Mouse (Mus musculus): ENCODE results near the gene Macrod2. TPM values are rescaled to one million over a fixed set of nuclear protein-coding genes. Genes with fewer than 3 reads are reported as not detected.

Gene Macrod2
- polyA plus RNA-seq, 1 experiment from 2014 or later: 59.2 TPM

DNA sequence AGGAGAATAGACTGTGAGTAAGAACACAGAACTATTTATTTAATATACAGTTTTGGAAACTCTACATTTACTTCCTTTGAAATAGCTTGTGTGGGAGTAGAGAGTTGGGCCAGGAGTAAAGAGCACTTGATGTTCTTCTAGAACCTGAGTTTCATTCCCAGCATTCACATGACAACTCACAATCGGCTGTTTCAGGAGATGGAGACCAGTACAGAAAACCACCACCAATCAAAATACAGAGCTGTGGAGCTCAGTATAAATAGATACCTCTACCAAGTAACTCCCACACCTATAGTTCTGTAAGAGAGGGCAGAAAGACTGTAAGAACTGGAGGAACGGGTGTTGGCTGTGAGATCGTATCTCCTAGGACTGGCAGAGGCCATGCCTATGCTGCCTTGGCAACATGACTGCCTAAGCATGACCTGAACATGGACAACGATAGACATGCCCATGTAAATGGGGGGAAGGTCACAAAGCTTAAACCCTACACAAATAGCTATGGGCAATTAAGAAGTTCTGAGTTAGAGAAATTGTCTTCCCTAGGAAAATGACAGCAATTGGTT is 379.8 kb downstream of the Macrod2 start:
- ATAC-seq (ENCODE audit: low FRiP score): no peak
- Histone ChIP-seq H3K4me3 (no peak overlapping the region), H3K27ac (no peak overlapping the region), H3K27me3 (no peaks in the 10 kb centered on the region), H3K9me3 (replicated peaks) (no peaks in the 10 kb centered on the region), H3K36me3 (no peaks in the 10 kb centered on the region), H3K9ac (no peak overlapping the region), H3K4me1 (no peaks in the 10 kb centered on the region), H3K4me2 (replicated peaks) (no peak overlapping the region)
- 93% methylated on average over 4 of the region's 4 CpGs for WGBS

- no peaks in the 10 kb centered on the region for H3K36me3 ChIP-seq
- H3K27ac ChIP-seq: no peak overlapping the region
- H3K27me3 ChIP-seq: no peaks in the 10 kb centered on the region
- no peaks in the 10 kb centered on the region for H3K4me1 ChIP-seq
- no peak overlapping the region for H3K4me3 ChIP-seq
- no peak overlapping the region for H3K4me2 ChIP-seq (replicated peaks)
- WGBS: 69% methylated on average over 8 of the region's 8 CpGs
- no peak overlapping the region for H3K9ac ChIP-seq
- H3K9me3 ChIP-seq (replicated peaks): no peaks in the 10 kb centered on the region
- no peak for ATAC-seq (ENCODE audit: low FRiP score)
These were observed 380.5 kb downstream of the Macrod2 start for GRCm38 (mm10) chr2:140775448-140776101.

DNA sequence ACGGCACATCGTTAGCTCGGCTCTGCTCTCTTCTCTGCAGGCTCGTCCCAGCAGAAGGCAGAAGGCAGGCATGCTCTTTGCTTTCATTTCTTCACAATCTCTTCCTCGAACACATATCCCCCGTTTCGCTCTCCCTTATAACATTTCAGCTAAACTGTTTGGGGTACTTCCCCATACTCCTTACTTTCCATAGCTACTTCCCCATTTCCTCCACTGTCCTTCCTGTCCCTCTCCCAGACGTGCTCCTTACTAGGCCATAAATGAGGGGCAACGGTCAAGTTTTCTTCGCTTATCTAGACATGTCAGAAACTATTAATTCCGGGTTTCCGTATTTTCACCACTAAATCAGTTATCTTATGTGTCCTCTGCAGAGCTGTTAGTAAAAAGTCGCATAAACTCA is 383.1 kb downstream of the Macrod2 start:
- Histone ChIP-seq H3K9me3 (replicated peaks) (no peaks in the 10 kb centered on the region), H3K36me3 (no peaks in the 10 kb centered on the region), H3K9ac (no peak overlapping the region), H3K27ac (no peak overlapping the region), H3K4me3 (no peak overlapping the region), H3K4me1 (no peaks in the 10 kb centered on the region), H3K4me2 (replicated peaks) (no peak overlapping the region), H3K27me3 (no peaks in the 10 kb centered on the region)
- 90% methylated on average over 13 of the region's 13 CpGs for WGBS
- ATAC-seq (ENCODE audit: low FRiP score): no peak

DNA sequence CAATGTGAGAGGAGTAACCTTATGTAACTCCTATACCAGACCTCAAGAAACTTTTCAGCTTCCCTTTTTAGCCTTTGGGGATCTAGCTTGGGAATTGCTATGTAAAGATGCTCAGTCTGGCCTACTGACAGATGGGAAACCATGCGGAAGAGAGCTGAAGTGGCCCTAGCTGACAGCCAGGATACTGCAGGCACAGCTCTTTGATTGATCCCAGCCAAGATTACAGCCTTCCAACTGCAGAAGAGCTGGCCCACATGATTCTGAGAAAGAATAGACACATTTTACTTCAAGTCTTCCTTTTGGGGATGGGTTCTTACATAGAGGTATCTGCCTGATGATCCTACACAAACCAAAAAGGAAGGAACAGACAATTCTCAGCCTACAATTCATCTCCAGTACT is 387.9 kb downstream of the Macrod2 start:
- no peak overlapping the region for H3K4me2 ChIP-seq (replicated peaks)
- no peak overlapping the region for H3K4me3 ChIP-seq
- no peaks in the 10 kb centered on the region for H3K4me1 ChIP-seq
- 63% methylated on average over 1 of the region's 1 CpGs for WGBS
- ATAC-seq (ENCODE audit: low FRiP score): no peak
- H3K27me3 ChIP-seq: no peaks in the 10 kb centered on the region
- H3K9ac ChIP-seq: no peak overlapping the region
- no peaks in the 10 kb centered on the region for H3K36me3 ChIP-seq
- H3K27ac ChIP-seq: no peak overlapping the region
- no peaks in the 10 kb centered on the region for H3K9me3 ChIP-seq (replicated peaks)

- no peaks in the 10 kb centered on the region for H3K36me3 ChIP-seq
- no peak for ATAC-seq (ENCODE audit: low FRiP score)
- H3K27me3 ChIP-seq: no peaks in the 10 kb centered on the region
- H3K4me1 ChIP-seq: no peaks in the 10 kb centered on the region
- no peak overlapping the region for H3K4me3 ChIP-seq
- no peak overlapping the region for H3K4me2 ChIP-seq (replicated peaks)
- 80% methylated on average over 2 of the region's 2 CpGs for WGBS
- H3K9me3 ChIP-seq (replicated peaks): no peaks in the 10 kb centered on the region
- no peak overlapping the region for H3K27ac ChIP-seq
- H3K9ac ChIP-seq: no peak overlapping the region
These were observed 389.5 kb downstream of the Macrod2 start for GRCm38 (mm10) chr2:140784626-140785025.

- no peaks in the 10 kb centered on the region for H3K27me3 ChIP-seq
- H3K4me2 ChIP-seq (replicated peaks): no peak overlapping the region
- 70% methylated on average over 5 of the region's 5 CpGs for WGBS
- ATAC-seq (ENCODE audit: low FRiP score): no peak
- H3K36me3 ChIP-seq: no peaks in the 10 kb centered on the region
- no peaks in the 10 kb centered on the region for H3K9me3 ChIP-seq (replicated peaks)
- H3K9ac ChIP-seq: no peak overlapping the region
- no peaks in the 10 kb centered on the region for H3K4me1 ChIP-seq
- H3K27ac ChIP-seq: no peak overlapping the region
- no peak overlapping the region for H3K4me3 ChIP-seq
These were observed 395.3 kb downstream of the Macrod2 start for GRCm38 (mm10) chr2:140790363-140790762.

DNA sequence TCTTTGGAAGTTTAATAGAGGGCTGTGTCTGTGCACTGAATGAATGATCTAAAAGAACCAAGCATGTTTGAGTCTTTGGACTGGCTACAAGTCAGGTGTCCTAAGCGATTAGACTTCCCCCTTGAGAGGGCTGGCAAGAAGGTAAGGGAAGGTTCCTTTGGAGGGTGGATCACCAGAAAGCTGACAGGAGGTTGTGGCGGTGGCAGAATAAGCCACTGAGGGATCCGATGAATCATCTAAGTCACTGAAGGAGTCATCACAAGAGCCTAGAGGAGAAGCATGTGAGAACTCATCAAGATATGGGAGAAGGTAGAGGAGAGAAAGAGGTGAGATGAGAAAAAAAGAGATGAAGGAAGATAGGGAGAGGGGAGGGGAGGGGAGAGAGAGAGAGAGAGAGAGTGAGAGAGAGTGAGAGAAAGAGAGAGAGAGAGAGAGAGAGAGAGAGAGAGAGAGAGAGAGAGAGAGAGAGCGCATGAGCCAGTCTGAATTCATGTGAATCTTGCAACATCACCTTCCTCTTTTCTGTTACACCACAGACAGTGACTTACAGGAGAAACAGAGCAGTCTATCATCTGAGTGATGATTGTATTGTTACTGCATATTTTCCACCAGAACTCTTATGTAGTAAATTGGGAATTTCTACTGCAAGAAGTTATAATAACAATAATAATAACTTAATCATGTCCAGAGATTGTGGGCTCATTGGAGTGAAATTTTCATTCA is 398.9 kb downstream of the Macrod2 start:
- H3K4me2 ChIP-seq (replicated peaks): no peak overlapping the region
- H3K27ac ChIP-seq: no peak overlapping the region
- 93% methylated on average over 4 of the region's 4 CpGs for WGBS
- no peaks in the 10 kb centered on the region for H3K27me3 ChIP-seq
- no peak for ATAC-seq (ENCODE audit: low FRiP score)
- H3K9me3 ChIP-seq (replicated peaks): no peaks in the 10 kb centered on the region
- H3K4me1 ChIP-seq: no peaks in the 10 kb centered on the region
- H3K4me3 ChIP-seq: no peak overlapping the region
- no peak overlapping the region for H3K9ac ChIP-seq
- no peaks in the 10 kb centered on the region for H3K36me3 ChIP-seq

DNA sequence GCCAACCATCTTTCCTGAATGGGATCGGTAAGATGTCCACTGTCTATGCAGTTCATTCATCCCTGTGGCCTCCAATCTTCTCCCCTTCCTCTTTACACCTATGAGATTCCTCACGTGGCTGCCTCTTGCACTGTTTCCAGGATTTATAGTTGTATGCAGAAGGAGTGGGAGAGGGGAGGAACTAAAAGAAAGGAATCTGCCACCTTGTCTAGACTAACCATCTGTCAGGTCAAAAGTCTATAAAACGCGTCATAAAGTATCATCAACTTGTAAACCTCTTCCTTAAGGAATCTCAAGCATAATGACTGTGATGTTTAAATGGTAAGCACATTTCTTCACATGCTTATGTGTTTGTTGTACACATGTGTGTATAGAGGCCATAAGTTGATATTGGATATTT is 416.6 kb downstream of the Macrod2 start:
- 90% methylated on average over 4 of the region's 4 CpGs for WGBS
- H3K4me1 ChIP-seq: no peaks in the 10 kb centered on the region
- H3K4me3 ChIP-seq: no peak overlapping the region
- no peak overlapping the region for H3K27ac ChIP-seq
- H3K27me3 ChIP-seq: no peaks in the 10 kb centered on the region
- no peak for ATAC-seq (ENCODE audit: low FRiP score)
- H3K9ac ChIP-seq: no peak overlapping the region
- no peaks in the 10 kb centered on the region for H3K9me3 ChIP-seq (replicated peaks)
- no peaks in the 10 kb centered on the region for H3K36me3 ChIP-seq
- H3K4me2 ChIP-seq (replicated peaks): no peak overlapping the region

DNA sequence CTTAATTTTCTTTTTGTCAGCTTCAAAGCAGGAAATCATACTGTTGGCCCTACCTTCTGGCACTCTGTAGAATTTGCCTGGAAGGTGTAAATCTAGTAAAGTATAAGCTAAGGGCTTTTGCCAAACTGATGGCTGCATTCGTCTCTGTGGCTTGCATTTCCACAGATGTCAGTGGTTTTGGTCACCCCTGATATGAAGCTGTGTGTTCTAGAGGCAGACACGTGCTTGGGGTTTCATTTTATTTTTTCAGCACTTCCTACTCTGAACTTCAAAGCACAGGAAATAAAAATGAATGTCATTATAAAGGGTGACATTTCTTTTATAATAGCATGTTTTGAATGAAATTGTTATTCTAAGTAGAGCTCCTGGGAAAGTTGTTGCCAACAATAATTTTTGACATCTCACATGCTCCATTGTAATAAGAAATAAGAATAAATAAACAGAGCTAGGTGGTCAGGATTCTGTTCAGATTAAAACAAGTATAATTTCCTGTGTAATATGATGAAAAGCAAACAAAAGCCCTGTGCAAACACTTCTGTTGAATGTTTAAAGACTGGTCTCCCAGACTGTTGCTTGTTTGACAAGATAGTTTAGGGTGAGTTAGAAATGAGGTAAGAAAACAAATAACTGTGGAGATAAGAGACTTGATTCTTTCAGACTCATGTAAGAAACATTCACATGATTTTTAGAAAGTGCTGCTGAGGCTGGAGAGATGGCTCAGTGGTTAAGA is 424.4 kb downstream of the Macrod2 start:
- H3K9me3 ChIP-seq (replicated peaks): no peaks in the 10 kb centered on the region
- H3K4me3 ChIP-seq: no peak overlapping the region
- H3K4me2 ChIP-seq (replicated peaks): no peak overlapping the region
- no peaks in the 10 kb centered on the region for H3K36me3 ChIP-seq
- H3K27me3 ChIP-seq: no peaks in the 10 kb centered on the region
- 59% methylated on average over 2 of the region's 2 CpGs for WGBS
- H3K4me1 ChIP-seq: no peaks in the 10 kb centered on the region
- ATAC-seq (ENCODE audit: low FRiP score): no peak
- no peak overlapping the region for H3K9ac ChIP-seq
- no peak overlapping the region for H3K27ac ChIP-seq

- no peak for ATAC-seq (ENCODE audit: low FRiP score)
- 96% methylated on average over 3 of the region's 3 CpGs for WGBS
- Histone ChIP-seq H3K9me3 (replicated peaks) (no peaks in the 10 kb centered on the region), H3K4me3 (no peak overlapping the region), H3K4me2 (replicated peaks) (no peak overlapping the region), H3K4me1 (no peaks in the 10 kb centered on the region), H3K27me3 (no peaks in the 10 kb centered on the region), H3K36me3 (no peaks in the 10 kb centered on the region), H3K27ac (no peak overlapping the region), H3K9ac (no peak overlapping the region)
These were observed 427.3 kb downstream of the Macrod2 start for GRCm38 (mm10) chr2:140822378-140822777.

DNA sequence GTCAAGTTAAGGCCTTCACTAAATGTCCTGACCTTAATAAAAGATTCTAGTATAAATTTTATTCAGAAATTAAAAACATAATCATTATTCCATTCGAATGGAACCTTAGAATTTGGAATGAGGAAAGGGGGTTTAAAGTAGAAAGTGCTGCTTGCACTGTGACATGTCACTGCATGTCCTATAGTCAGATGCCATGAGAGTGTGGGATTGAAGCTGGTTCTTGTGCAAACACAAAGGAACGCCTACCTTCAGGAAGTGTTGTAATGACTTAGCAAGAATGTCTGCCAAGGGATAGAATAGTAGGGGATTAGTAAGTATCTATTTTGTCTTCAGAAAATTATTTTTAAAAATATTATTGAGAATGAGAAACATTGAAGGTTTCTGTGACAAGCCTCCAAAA is 431.1 kb downstream of the Macrod2 start:
- no peaks in the 10 kb centered on the region for H3K9me3 ChIP-seq (replicated peaks)
- no peak for ATAC-seq (ENCODE audit: low FRiP score)

DNA sequence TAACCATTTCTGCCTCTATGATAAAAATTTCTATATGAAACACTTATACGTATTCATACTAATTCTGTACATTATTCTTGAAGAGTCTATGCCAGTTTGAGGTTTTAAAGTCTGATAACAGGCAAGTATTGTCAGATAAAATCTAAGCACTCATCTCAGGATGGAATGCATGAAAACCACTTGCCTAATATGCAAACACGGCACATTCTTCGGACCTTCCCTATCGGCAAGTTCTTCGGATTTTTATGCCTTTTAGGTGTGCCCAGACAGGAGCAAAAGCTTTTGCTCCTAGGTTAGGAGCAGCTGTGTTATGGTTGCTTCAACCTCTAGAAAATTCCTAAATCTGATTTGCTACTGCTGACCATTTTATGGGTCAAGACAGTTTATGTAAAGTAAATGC is 433.8 kb downstream of the Macrod2 start:
- Histone ChIP-seq H3K4me1 (no peaks in the 10 kb centered on the region), H3K9me3 (replicated peaks) (no peaks in the 10 kb centered on the region), H3K27me3 (no peaks in the 10 kb centered on the region), H3K36me3 (no peaks in the 10 kb centered on the region), H3K4me3 (no peak overlapping the region), H3K4me2 (replicated peaks) (no peak overlapping the region), H3K9ac (no peak overlapping the region), H3K27ac (no peak overlapping the region)
- no peak for ATAC-seq (ENCODE audit: low FRiP score)
- 88% methylated on average over 5 of the region's 5 CpGs for WGBS

More for the DNA sequence above, 431.1 kb downstream of the Macrod2 start:
- Histone ChIP-seq H3K9ac (no peak overlapping the region), H3K4me2 (replicated peaks) (no peak overlapping the region), H3K4me1 (no peaks in the 10 kb centered on the region), H3K27ac (no peak overlapping the region), H3K4me3 (no peak overlapping the region), H3K36me3 (no peaks in the 10 kb centered on the region), H3K27me3 (no peaks in the 10 kb centered on the region)
- WGBS: 82% methylated on average over 2 of the region's 2 CpGs
